Mouse (Mus musculus): ENCODE results near the gene Mad1l1. TPM values are rescaled to one million over a fixed set of nuclear protein-coding genes. Genes with fewer than 3 reads are reported as not detected.

Gene Mad1l1
- total and polyA plus RNA-seq, 3 experiments = 40.5 to 65.2 TPM; not detected in 1

- DNase-seq (ENCODE audit: low read depth, low spot score) = no peak
- no peaks in the 10 kb centered on the region for H3K4me1 ChIP-seq (ENCODE audit: control insufficient read depth in 1 of 2, insufficient read depth in 2 of 2, low read length in 2 of 2)
- no peak overlapping the region for H3K4me3 ChIP-seq (ENCODE audit: control insufficient read depth in 1 of 2, insufficient read depth in 1 of 2, low read depth in 2 of 2, low read length in 2 of 2)
- no peak overlapping the region for H3K9ac ChIP-seq (ENCODE audit: control insufficient read depth, low read depth, low read length, poor library complexity, severe bottlenecking)
- TF ChIP-seq TBP (IDR thresholded peaks at IDR 0.05; ENCODE audit: low read depth, low read length) (no peak), MYC (IDR thresholded peaks at IDR 0.05; ENCODE audit: low read depth, low read length) (no peak), GATA1 (IDR thresholded peaks at IDR 0.05; ENCODE audit: low read depth, low read length) (no peak), BHLHE40 (IDR thresholded peaks at IDR 0.05; ENCODE audit: borderline replicate concordance, low read depth, low read length) (no peak), TCF12 (IDR thresholded peaks at IDR 0.05; ENCODE audit: low read depth, low read length) (no peak), USF2 (IDR thresholded peaks at IDR 0.05; ENCODE audit: borderline replicate concordance in 1 of 2, insufficient read depth in 1 of 2, low read depth in 1 of 2, low read length in 2 of 2) (no peak), ZKSCAN1 (IDR thresholded peaks at IDR 0.05; ENCODE audit: low read depth, low read length) (no peak), ETS1 (IDR thresholded peaks at IDR 0.05; ENCODE audit: low read depth, low read length) (no peak)
- no peaks in the 10 kb centered on the region for H3K27me3 ChIP-seq (ENCODE audit: control insufficient read depth in 1 of 2, insufficient read depth in 2 of 2, low read length in 2 of 2)
- H3K9me3 ChIP-seq (replicated peaks; ENCODE audit: insufficient read depth, low read length) = no peaks in the 10 kb centered on the region
- H3K79me2 ChIP-seq (ENCODE audit: control insufficient read depth, insufficient read depth, low read length, poor library complexity) = no peaks in the 10 kb centered on the region
- H3K36me3 ChIP-seq (ENCODE audit: control insufficient read depth in 1 of 2, insufficient read depth in 2 of 2, low read length in 2 of 2) = peaks cover 0 to 3% of the 10 kb centered on the region in 2 experiments; a peak in 2 of 4 replicates
- H3K27ac ChIP-seq (ENCODE audit: control insufficient read depth, low read depth, low read length) = no peak overlapping the region
These were observed 38.8 kb upstream of the Mad1l1 start for GRCm38 (mm10) chr5:140359930-140360674.

GRCm38 (mm10) chr5:140357466-140357865, 36.1 kb upstream of the Mad1l1 start:
- no peaks in the 10 kb centered on the region for H3K4me1 ChIP-seq (ENCODE audit: control insufficient read depth in 1 of 2, insufficient read depth in 2 of 2, low read length in 2 of 2)
- TF ChIP-seq HCFC1 (IDR thresholded peaks at IDR 0.05; ENCODE audit: low read depth, low read length) = no peak
- no peak for TF ChIP-seq POLR2A (IDR thresholded peaks at IDR 0.05; ENCODE audit: control insufficient read depth in 1 of 2, insufficient read depth in 1 of 2, low read depth in 1 of 2, low read length in 2 of 2, poor library complexity in 1 of 2)
- no peak for TF ChIP-seq CHD1 (IDR thresholded peaks at IDR 0.05; ENCODE audit: low read depth, low read length)
- TF ChIP-seq MYC (IDR thresholded peaks at IDR 0.05; ENCODE audit: low read depth, low read length) = no peak
- TF ChIP-seq EP300 (IDR thresholded peaks at IDR 0.05; ENCODE audit: low read depth in 1 of 2, low read length in 2 of 2) = no peak
- no peak for TF ChIP-seq KAT2A (conservative IDR thresholded peaks at IDR 0.05; ENCODE audit: low read depth, low read length)
- no peak for TF ChIP-seq CHD2 (IDR thresholded peaks at IDR 0.05; ENCODE audit: low read length)
- TF ChIP-seq MYB (IDR thresholded peaks at IDR 0.05; ENCODE audit: low read depth, low read length) = no peak
- TF ChIP-seq ETS1 (IDR thresholded peaks at IDR 0.05; ENCODE audit: low read depth, low read length) = no peak
- TF ChIP-seq MAFK (IDR thresholded peaks at IDR 0.05; ENCODE audit: borderline replicate concordance, low read depth, low read length) = no peak
- TF ChIP-seq CTCF (IDR thresholded peaks at IDR 0.05 in 2 of 3, conservative IDR thresholded peaks at IDR 0.05 in 1 of 3; ENCODE audit: control insufficient read depth in 1 of 3, insufficient read depth in 1 of 3, low read depth in 2 of 3, low read length in 3 of 3, poor library complexity in 1 of 3, severe bottlenecking in 1 of 3) = no peak
- TF ChIP-seq MEF2A (IDR thresholded peaks at IDR 0.05; ENCODE audit: extremely low read depth, insufficient replicate concordance, low read depth, low read length, poor library complexity, severe bottlenecking) = no peak
- no peak for TF ChIP-seq MAZ (IDR thresholded peaks at IDR 0.05; ENCODE audit: low read depth, low read length)
- TF ChIP-seq JUND (IDR thresholded peaks at IDR 0.05; ENCODE audit: low read depth, low read length) = no peak

More at GRCm38 (mm10) chr5:140357466-140357865, 36.1 kb upstream of the Mad1l1 start:
- no peaks in the 10 kb centered on the region for H3K27me3 ChIP-seq (ENCODE audit: control insufficient read depth in 1 of 2, insufficient read depth in 2 of 2, low read length in 2 of 2)
- H3K27ac ChIP-seq (ENCODE audit: control insufficient read depth, low read depth, low read length) = no peak overlapping the region
- H3K36me3 ChIP-seq (ENCODE audit: control insufficient read depth in 1 of 2, insufficient read depth in 2 of 2, low read length in 2 of 2) = peaks cover 0 to 2% of the 10 kb centered on the region in 2 experiments; a peak in 1 of 4 replicates
- no peaks in the 10 kb centered on the region for H3K79me2 ChIP-seq (ENCODE audit: control insufficient read depth, insufficient read depth, low read length, poor library complexity)
- DNase-seq (ENCODE audit: low read depth, low spot score) = no peak
- H3K4me3 ChIP-seq (ENCODE audit: control insufficient read depth in 1 of 2, insufficient read depth in 1 of 2, low read depth in 2 of 2, low read length in 2 of 2) = no peak overlapping the region
- H3K9ac ChIP-seq (ENCODE audit: control insufficient read depth, low read depth, low read length, poor library complexity, severe bottlenecking) = no peak overlapping the region
- no peaks in the 10 kb centered on the region for H3K9me3 ChIP-seq (replicated peaks; ENCODE audit: insufficient read depth, low read length)

Data from MEL (cell line).